Mouse (Mus musculus) neural tube, embryonic 13.5 days (tissue): ENCODE results near the gene Akap3. TPM values are rescaled to one million over a fixed set of nuclear protein-coding genes. Genes with fewer than 3 reads are reported as not detected.

Experiments
- ATAC-seq: fragments of 200-750 bp; cut with Nextera tagmentation; 2 replicates; pipeline ENCODE4 v1.8.0; 2017; ENCODE audit warnings: low read depth, mild to moderate bottlenecking, moderate TSS enrichment, moderate library complexity
- H3K27ac ChIP-seq: fragments of 300-500 bp; sonication (generic); replicated peaks from 2 replicates; pipeline ENCODE4 v1.5.1; 2015; ENCODE audit warnings: moderate library complexity, mild to moderate bottlenecking, inconsistent platforms
- H3K27me3 ChIP-seq: fragments of 300-500 bp; sonication (generic); 2 replicates; pipeline ENCODE4 v1.6.1; 2015; ENCODE audit warnings: mild to moderate bottlenecking, inconsistent platforms
- H3K36me3 ChIP-seq: fragments of 300-500 bp; sonication (generic); 2 replicates; pipeline ENCODE4 v1.6.1; 2015; ENCODE audit warnings: mild to moderate bottlenecking, inconsistent platforms
- H3K4me1 ChIP-seq: fragments of 300-500 bp; sonication (generic); replicated peaks from 2 replicates; pipeline ENCODE4 v1.6.1; 2015; ENCODE audit warnings: inconsistent platforms
- H3K4me2 ChIP-seq: fragments of 300-500 bp; sonication (generic); 2 replicates; pipeline ENCODE4 v1.6.1; 2015; ENCODE audit warnings: inconsistent platforms, mild to moderate bottlenecking, moderate library complexity
- H3K4me3 ChIP-seq: fragments of 300-500 bp; sonication (generic); 2 replicates; pipeline ENCODE4 v1.5.1; 2015; ENCODE audit warnings: mild to moderate bottlenecking, inconsistent platforms
- H3K9ac ChIP-seq: fragments of 300-500 bp; sonication (generic); 2 replicates; pipeline ENCODE4 v1.6.1; 2015; ENCODE audit warnings: moderate library complexity, mild to moderate bottlenecking, inconsistent platforms
- H3K9me3 ChIP-seq: fragments of 300-500 bp; sonication (generic); 2 replicates; pipeline ENCODE4 v1.6.1; 2016; ENCODE audit warnings: inconsistent platforms
- WGBS: fragments of 180-500 bp; shearing (Covaris S2); methylation state at CpG from one replicate; pipeline ENCODE4 v1.1.7; 2015; 5-methylcytosine and 5-hydroxymethylcytosine counted together
- polyA plus RNA-seq: library from polyadenylated mRNA; unstranded; fragments of >200 nt; fragmentation: Nextera tagmentation; extraction: Ambion mirVana; gene quantifications from 2 replicates; pipeline ENCODE4 v1.2.1, GENCODE M21; 2015

Akap3 gene
- polyA plus RNA-seq, 1 experiment from 2014 or later = not detected

GRCm38 (mm10) chr6:126907876-126908275, 55.0 kb downstream of the Akap3 start:
- H3K4me2 ChIP-seq = no peak overlapping the region
- ATAC-seq = no peak
- no peak overlapping the region for H3K9ac ChIP-seq
- no peaks in the 10 kb centered on the region for H3K36me3 ChIP-seq
- WGBS = 56% methylated on average over 3 of the region's 3 CpGs
- no peaks in the 10 kb centered on the region for H3K27me3 ChIP-seq
- H3K27ac ChIP-seq = no peak overlapping the region
- H3K9me3 ChIP-seq = no peaks in the 10 kb centered on the region
- H3K4me1 ChIP-seq = no peaks in the 10 kb centered on the region
- H3K4me3 ChIP-seq = no peak overlapping the region

- no peaks in the 10 kb centered on the region for H3K9me3 ChIP-seq
- no peaks in the 10 kb centered on the region for H3K27me3 ChIP-seq
- no peak for ATAC-seq
- H3K9ac ChIP-seq = no peak overlapping the region
- H3K4me3 ChIP-seq = no peak overlapping the region
- no peaks in the 10 kb centered on the region for H3K4me1 ChIP-seq
- H3K27ac ChIP-seq = no peak overlapping the region
- WGBS = 83% methylated on average over 4 of the region's 4 CpGs
- no peaks in the 10 kb centered on the region for H3K36me3 ChIP-seq
- H3K4me2 ChIP-seq = no peak overlapping the region
Measured at GRCm38 (mm10) chr6:126910727-126911126, 57.8 kb downstream of the Akap3 start.

GRCm38 (mm10) chr6:126914928-126915327, 62.0 kb downstream of the Akap3 start:
- H3K4me3 ChIP-seq = no peak overlapping the region
- no peaks in the 10 kb centered on the region for H3K9me3 ChIP-seq
- H3K27ac ChIP-seq = no peak overlapping the region
- ATAC-seq = no peak
- no peaks in the 10 kb centered on the region for H3K36me3 ChIP-seq
- 85% methylated on average over 5 of the region's 5 CpGs for WGBS
- H3K9ac ChIP-seq = no peak overlapping the region
- no peak overlapping the region for H3K4me2 ChIP-seq
- no peaks in the 10 kb centered on the region for H3K27me3 ChIP-seq
- H3K4me1 ChIP-seq = no peaks in the 10 kb centered on the region

- no peaks in the 10 kb centered on the region for H3K27me3 ChIP-seq
- ATAC-seq = peak; percentile 23; the same call in 1 of the 2 replicates
- peak within 1 kb of the TSS; percentile 19 for H3K4me3 ChIP-seq
- H3K9me3 ChIP-seq = no peaks in the 10 kb centered on the region
- 6% methylated on average over 21 of the region's 21 CpGs for WGBS
- peaks cover 6% of the 10 kb centered on the region; the same call in 1 of the 2 replicates for H3K4me1 ChIP-seq
- H3K27ac ChIP-seq = no peak within 1 kb of the TSS
- peak within 1 kb of the TSS; percentile 55 for H3K9ac ChIP-seq
- H3K4me2 ChIP-seq = peak within 1 kb of the TSS; percentile 47
- peaks cover 31% of the 10 kb centered on the region for H3K36me3 ChIP-seq
Measured at GRCm38 (mm10) chr6:126921111-126921881, 68.4 kb downstream of the Akap3 start, which contains the start of gene Dyrk4. Dyrk4 (minus strand) TSS chr6:126921839.

Other genes with a start within 250 kb of the Akap3 start
- 4.5 and 5.6 TPM in 2 replicates for gene Kcna1, start 206.7 kb upstream of the Akap3 start, polyA plus RNA-seq
- gene Kcna6, start 112.4 kb upstream of the Akap3 start, polyA plus RNA-seq = 19.9 and 26.1 TPM in 2 replicates
- 209 TPM in 2 replicates for gene Ndufa9, start 4.0 kb upstream of the Akap3 start, polyA plus RNA-seq
- 0.50 TPM in 1 of 2 replicates, not detected in the other for gene Dyrk4, start 68.7 kb downstream of the Akap3 start, polyA plus RNA-seq
- 10.8 and 13.6 TPM in 2 replicates for gene Rad51ap1, start 86.5 kb downstream of the Akap3 start, polyA plus RNA-seq
- gene D6Wsu163e, start 86.9 kb downstream of the Akap3 start, polyA plus RNA-seq = 30.5 and 35.5 TPM in 2 replicates
- 0.25 TPM in 1 of 2 replicates, not detected in the other for gene Fgf6, start 162.5 kb downstream of the Akap3 start, polyA plus RNA-seq
- not detected in 2 replicates for gene Fgf23, start 219.8 kb downstream of the Akap3 start, polyA plus RNA-seq